Mouse (Mus musculus) olfactory bulb, adult 2 months (tissue): ENCODE measurements at regions not wholly inside any gene's neighbourhood (a gene's known extent, or its start where the extent isn't known, plus 50 kb on each side); places are given as distances from the start of the nearest gene placed in this dataset.

Source experiments
- CTCF ChIP-seq: fragments of 200-500 bp; IDR thresholded peaks from 2 replicates; pipeline ENCODE4 v1.5.1; 2012; ENCODE audit warnings: low read depth, mild to moderate bottlenecking, low read length, moderate library complexity; ENCODE audit not compliant: insufficient read depth
- POLR2A ChIP-seq: fragments of 200-500 bp; IDR thresholded peaks from 2 replicates; pipeline ENCODE4 v1.6.1; 2012; ENCODE audit warnings: mild to moderate bottlenecking, low read depth, low read length, moderate library complexity; ENCODE audit not compliant: insufficient read depth

DNA sequence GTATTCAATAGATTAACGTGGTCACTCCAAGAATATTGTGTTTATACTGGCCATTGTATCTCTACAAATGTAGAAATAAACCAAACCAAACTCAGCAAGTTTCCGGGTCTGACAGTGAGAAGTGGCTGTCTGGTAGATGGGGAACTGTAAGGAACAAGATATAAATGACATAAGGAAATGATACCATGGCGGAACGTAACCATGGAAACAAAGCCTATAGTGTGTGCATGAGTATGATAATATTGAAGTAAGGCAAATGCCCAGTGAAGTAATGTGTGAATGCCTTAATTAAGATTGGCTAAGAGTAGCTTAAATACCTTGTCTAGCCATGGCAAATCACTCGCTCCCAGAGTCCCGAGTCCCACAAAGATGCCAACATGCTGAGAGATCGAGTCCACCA lies 342.6 kb upstream of the Ercc4 start:
- TF ChIP-seq CTCF: no peak
- TF ChIP-seq POLR2A: no peak
